Mouse (Mus musculus): ENCODE results near the gene Rnaseh2c.

The Rnaseh2c gene

GRCm38 (mm10) chr19:5601752-5602541 is at the start of gene Rnaseh2c:
TSS of gene Rnaseh2c (plus strand) at chr19:5601873.
- peak; percentile 87 for DNase-seq

DNA sequence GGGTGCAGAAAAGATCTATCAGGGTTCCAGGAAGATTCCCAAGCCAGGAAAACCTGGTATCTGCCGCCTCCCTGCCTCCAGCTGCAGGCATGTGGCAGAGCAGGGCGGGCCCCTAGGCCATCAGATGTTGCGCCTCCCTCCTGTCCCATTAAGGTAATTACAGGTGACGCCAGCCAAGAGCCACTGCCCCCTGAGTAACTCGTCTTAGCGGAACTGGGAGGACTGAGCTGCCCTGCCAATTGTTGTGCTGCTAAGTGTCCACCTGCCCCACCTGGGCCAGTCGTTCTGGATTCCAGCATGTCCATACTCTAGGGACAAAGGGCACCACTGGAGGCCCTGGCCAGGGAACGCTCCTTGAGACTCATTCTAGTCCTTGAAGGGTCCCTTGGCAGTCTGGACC is 47.9 kb upstream of the Rnaseh2c start:
- no peak for DNase-seq

GRCm38 (mm10) chr19:5554212-5554611 is 47.5 kb upstream of the Rnaseh2c start:
- DNase-seq: no peak

DNA sequence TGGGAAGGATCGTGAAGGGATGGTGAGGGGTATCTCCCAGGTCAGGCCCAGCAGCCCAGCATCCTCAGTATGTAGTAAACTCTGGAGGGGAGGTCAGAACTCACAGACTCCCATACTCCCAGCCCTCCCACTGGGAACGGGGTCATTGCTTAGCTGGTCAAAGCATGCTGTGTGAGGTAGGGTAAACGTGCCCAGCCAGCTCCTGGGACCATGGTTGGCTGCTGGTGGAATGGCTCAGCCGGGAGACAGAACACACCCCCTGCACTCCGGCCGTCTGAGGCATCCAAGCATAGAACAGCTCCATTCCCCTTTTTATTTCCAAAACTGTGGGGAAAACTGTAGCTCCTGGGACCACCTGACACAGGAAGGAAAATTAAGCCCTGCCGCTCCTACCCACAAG is 43.5 kb upstream of the Rnaseh2c start:
- no peak for DNase-seq

DNA sequence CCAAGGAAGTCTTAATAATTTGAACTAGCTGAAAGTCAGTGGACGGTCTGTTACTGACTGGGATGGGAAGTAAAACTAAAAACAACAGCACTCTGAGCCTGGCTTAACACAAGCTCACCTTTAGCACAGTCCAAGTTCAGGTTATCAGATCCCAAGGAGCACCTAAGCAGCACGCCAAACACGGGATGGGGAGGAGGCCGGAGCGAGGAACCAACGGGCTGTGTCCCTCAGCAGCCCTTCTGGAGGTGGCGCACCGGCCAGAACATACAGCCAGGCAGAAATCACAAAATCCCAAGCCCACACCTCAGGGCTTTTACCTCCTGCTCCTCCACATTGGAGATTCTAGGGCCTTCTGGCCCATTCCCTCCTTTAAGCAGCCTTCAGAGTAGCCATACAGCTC is 42.9 kb upstream of the Rnaseh2c start:
- DNase-seq: no peak

- no peak for DNase-seq
Measured at GRCm38 (mm10) chr19:5559229-5559628, 42.4 kb upstream of the Rnaseh2c start.

DNA sequence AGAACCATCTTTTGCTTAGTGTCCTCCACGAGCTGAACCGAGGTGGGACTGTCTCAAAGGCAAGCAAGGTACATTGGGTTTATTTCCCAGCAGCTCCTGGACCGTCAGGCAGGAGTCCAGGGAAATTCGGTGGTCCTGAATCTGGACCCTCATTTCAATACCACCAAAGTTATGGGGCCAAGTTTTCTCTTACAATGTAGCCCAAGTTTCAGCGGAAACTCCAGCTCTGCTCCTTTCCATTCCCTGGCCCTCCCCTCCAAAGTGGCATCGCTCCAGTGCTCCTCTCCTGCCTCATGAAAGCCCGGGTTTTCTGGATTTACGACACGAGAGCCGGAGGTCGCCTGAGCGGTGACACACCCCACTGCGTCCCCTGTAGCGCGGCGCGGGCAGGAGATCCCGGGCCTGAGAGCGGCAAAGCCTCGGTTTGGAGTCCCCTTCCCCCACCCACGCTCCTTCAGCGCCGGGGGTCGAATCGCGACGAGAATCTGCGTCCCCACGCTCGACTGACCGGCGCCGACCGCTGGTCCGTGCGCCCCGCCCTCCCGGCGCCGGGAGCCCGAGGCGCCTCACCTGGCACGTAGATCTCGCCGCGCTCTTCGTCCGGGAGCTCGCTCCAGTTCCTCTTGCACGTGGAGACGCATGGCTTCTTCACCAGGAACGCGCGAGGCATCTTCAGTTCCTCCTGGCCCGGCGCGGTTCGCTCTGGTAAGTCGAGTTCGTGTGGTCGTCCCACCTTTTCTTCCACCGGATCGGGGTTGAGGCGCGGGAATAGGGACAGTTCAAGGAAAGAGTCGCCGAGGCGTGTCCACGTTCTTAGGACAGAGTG is 41.8 kb upstream of the Rnaseh2c start:
- DNase-seq: no peak

- DNase-seq: no peak
Measured at GRCm38 (mm10) chr19:5560457-5561041, 41.1 kb upstream of the Rnaseh2c start, which contains the start of gene Ovol1. TSS of gene Ovol1 (minus strand) at chr19:5560646.

GRCm38 (mm10) chr19:5561252-5561790 is 40.4 kb upstream of the Rnaseh2c start:
- DNase-seq: no peak

DNA sequence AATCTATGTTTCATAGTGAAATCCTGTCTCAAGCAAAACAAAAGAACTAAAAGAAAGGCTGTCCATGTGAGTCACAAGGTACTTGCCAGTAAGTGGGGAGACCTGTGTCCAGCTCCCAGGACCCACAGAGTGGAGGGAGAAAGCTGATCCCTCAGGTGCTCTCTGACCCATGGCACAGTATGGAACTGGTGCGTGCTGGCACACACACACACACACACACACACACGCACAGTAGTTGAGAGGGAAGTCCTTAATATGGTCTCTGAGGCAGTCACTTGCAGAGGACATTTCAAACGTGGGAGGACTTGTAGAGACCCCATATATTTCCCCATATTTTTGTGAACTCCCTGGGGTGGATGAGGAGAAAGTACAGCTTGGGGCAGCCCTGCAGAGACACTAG is 39.8 kb upstream of the Rnaseh2c start:
- no peak for DNase-seq

DNA sequence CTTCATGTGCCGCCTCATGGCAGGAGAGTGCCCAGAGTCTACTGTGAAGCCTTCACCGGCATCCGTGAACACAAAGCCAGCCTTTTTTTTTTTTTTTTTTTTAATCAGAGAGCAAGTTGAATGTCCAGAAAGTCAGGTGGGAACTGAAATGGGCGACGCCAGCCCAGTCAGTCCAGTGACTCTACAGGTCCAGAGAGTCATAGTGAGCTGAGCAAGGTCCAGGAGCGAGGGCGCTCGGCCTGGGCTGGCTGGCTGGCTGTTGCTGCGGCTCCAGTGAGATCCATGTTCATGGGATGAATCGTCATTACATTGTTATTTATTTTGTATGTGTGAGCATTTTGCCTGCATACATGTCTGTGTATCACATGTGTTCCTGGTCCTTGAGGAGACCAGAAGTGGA is 38.9 kb upstream of the Rnaseh2c start:
- DNase-seq: no peak

GRCm38 (mm10) chr19:5566316-5566715 is 35.4 kb upstream of the Rnaseh2c start:
- no peak for DNase-seq

DNA sequence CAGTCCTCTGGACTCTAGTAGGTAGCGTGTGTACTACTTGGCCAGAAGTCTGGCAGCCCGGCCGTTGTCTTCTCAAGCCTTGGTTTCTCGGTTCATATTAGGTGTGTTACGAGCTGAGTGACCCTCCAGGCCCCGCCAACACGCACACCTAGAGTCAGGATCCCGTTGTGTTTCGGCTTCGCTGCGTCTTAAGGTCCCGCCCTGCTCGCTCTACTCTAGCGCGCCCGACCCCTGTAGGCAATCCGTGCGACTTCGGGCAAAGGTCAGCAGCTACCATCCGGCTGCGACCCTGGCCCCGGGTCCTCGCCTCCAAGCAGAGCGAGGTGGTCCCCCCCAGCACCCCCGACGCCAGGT is 34.5 kb upstream of the Rnaseh2c start:
- no peak for DNase-seq

DNA sequence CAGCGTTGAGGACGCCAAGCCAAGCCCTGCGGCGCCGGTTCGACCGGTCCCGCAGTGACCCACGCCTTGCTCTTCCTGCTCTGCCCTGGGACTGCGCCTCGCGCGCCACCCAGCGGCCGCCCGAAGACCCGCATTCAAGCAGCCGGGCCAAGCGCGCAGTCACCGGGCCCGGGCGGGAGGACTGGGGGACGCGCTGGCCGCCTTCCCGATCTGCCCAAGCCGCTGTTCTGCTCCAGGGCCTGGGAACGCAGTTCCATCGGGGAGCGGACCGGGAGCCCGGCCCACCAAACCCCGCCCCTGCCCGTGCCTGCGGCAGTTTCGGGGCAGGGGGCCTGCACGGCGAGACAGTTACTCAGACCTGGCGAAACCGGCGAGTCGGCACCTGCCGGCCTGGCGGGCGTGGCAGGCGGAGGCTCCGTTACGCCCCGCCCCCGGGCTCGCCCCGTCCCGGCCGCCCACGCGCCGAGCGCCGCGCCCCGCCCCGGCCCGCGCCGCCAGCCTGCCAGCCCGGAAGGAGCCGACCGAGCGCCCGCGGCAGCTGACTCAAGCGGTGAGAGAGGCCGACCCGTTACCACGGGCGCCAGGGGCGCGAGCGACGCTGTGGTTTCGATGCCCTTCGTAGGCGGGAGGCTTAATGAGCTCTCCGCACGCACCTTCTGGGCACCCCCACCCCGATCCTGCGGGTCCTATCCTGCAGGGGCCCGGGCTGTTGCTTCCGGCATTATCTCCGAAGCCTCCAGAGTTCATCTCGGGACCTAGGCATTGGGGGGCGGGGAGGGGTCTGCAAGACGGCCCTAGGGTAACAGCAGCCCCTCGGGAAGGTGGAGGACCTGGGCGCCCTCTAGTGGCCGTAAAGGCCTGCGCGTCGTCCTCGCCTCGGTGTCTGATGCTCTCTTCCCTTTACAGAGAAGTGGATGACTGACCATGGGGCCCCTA is 33.9 kb upstream of the Rnaseh2c start, which contains the start of gene Ap5b1:
Gene Ap5b1 (plus strand): TSS at position 492 of the 936 bp plus-strand sequence.
- peak; percentile 87 for DNase-seq

DNA sequence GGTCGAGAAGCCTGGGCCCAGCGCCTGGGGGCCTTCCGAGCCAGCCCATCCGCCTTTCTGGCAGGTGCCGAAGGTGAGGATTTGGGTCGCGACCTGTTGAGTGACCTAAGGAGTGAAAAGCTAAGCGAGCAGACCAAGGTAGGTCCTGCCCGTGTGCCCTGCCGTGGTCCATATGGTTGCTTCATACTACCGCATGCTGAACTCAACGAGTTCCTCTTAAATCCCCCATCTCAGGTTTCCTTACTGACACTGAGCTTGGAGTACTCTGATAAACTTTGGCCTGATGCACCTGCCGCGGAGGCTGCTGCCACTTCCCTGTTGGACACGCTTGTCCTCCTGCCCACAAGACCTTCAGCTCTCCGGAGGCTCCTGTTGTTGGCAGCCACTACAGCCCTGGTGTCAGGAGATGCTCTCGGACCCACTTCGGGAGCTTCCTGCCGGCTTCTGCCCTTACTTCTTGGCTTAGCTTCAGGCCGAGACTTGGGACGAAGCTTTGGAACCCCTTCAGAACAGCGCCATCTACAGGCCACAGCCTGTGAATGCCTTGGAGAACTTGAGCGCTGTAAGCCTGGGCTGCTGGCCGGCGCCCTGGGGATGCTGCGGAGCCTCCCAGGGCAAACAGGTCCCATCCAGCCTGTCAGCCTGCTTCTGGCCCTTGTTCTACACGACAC is 33.1 kb upstream of the Rnaseh2c start:
- DNase-seq: peak; percentile 72

- DNase-seq: no peak
Measured at GRCm38 (mm10) chr19:5569521-5569920, 32.2 kb upstream of the Rnaseh2c start.

DNA sequence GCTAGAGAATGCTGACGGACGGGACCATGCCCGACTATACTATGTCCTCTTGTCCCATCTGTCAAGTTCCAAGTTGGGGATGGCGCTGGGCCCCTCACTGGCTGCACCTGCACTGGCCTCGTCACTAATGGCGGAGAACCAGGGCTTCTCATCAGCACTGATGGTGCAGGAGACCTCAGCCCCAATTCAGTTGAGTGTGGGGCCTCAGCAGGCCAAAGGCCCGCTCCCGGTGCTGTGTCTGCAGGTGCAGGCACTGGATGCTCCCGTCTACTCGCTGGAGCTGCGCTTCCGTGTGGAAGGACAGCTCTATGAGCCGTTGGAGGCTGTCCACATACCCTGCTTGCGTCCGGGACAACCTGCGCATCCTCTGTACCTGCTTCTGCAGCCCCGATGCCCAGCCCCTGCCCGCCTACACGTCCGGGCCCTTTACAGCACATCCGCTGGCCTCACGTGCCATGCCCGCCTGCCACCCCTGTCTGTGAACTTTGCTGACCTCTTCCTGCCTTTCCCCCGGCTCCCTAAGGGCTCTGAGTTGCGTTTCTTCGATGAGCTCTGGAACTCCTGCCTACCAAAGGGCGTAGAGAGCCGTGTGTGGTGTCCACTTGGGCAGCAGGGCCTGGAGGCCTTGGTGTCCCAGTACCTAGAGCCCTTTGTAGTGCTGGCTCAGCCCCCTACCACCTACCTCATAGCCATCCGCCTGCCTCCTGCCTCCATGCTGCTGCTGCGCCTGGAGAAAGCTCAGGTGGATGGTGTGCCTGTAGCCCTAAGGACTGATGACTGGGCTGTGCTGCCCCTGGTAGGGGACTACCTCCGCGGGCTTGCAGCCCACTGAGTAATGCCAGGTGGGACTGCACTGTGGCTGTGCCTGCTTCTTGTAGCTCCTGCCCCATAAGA is 31.1 kb upstream of the Rnaseh2c start:
- DNase-seq: no peak

GRCm38 (mm10) chr19:5571831-5572230 is 29.8 kb upstream of the Rnaseh2c start:
- DNase-seq: no peak

DNA sequence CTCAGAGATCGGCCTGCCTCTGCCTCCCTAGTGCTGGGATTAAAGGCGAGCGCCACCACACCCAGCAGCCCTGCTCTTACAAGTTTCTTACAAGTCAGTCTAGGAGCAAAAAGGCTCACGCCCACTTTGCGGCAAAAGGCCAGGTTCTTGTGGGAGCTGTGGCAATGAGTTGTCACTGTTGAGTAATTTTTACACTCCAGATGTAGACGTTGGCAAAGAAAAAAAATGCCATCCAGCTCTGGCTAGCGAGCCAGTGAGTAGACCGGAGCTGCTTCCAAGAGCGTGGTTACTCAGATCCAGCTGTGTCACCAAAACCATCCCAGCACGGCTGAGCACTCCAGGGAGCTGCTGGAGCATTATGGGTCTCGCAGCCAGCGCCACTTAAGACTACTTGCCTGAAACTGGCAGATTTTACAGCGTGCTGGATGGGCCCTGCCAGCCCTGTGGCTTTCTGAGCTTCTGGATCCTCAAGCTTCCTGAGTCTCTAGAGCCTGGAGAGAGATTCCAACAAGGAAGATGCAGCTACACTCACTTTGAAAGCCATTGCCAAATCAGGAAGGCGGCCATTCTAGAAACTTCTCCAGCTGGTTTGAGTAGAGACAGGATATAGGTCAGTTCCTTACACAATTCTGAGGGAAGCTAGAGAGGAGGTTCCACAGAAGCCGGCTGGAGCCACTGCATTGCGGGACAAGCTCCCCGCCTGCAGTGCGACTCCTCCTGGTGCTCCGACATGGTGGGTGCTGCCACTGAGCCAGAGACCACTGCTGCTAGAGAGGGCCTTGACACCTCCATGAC is 29.1 kb upstream of the Rnaseh2c start:
- DNase-seq: peak; percentile 86

GRCm38 (mm10) chr19:5575336-5575735 is 26.3 kb upstream of the Rnaseh2c start:
- DNase-seq: no peak

Measured in right cerebral cortex, adult 18-20 months (tissue).